Mouse (Mus musculus) lung, embryonic 16.5 days (tissue): Measurements from ENCODE around the gene Nlgn1. TPM values are rescaled to one million over a fixed set of nuclear protein-coding genes. Genes with fewer than 3 reads are reported as not detected.

ENCODE experiments used
- ATAC-seq: fragments of 200-750 bp; cut with Nextera tagmentation; 2 replicates; pipeline ENCODE4 v1.8.0; 2017; ENCODE audit warnings: low read depth, mild to moderate bottlenecking, moderate library complexity
- H3K27ac ChIP-seq: fragments of 300-500 bp; sonication (generic); 2 replicates; pipeline ENCODE4 v1.5.1; 2014; ENCODE audit warnings: mild to moderate bottlenecking, control low read depth, low read length
- H3K27me3 ChIP-seq: fragments of 300-500 bp; sonication (generic); 2 replicates; pipeline ENCODE4 v1.6.1; 2014; ENCODE audit warnings: low read depth, low read length, mixed read lengths; ENCODE audit not compliant: control insufficient read depth, insufficient read depth
- H3K36me3 ChIP-seq: fragments of 300-500 bp; sonication (generic); 2 replicates; pipeline ENCODE4 v1.6.1; 2014; ENCODE audit warnings: low read length; ENCODE audit not compliant: control insufficient read depth, insufficient read depth
- H3K4me1 ChIP-seq: fragments of 300-500 bp; sonication (generic); replicated peaks from 2 replicates; pipeline ENCODE4 v1.6.1; 2014; ENCODE audit warnings: low read length, mixed read lengths; ENCODE audit not compliant: control insufficient read depth, insufficient read depth
- H3K4me2 ChIP-seq: fragments of 300-500 bp; sonication (generic); 2 replicates; pipeline ENCODE4 v1.6.1; 2014; ENCODE audit warnings: low read depth, low read length, control low read depth
- H3K4me3 ChIP-seq: fragments of 300-500 bp; sonication (generic); 2 replicates; pipeline ENCODE4 v1.5.1; 2014; ENCODE audit warnings: mild to moderate bottlenecking, low read length, control low read depth
- H3K9ac ChIP-seq: fragments of 300-500 bp; sonication (generic); 2 replicates; pipeline ENCODE4 v1.6.1; 2014; ENCODE audit warnings: low read length, control low read depth
- H3K9me3 ChIP-seq: fragments of 300-500 bp; sonication (generic); 2 replicates; pipeline ENCODE4 v1.6.1; 2016; ENCODE audit warnings: low read length; ENCODE audit not compliant: control insufficient read depth
- WGBS: fragments of 180-500 bp; shearing (Covaris S2); extraction: QIAGEN DNeasy Blood & Tissue Kit; methylation state at CpG from one replicate; pipeline ENCODE4 v1.1.7; 2014; 5-methylcytosine and 5-hydroxymethylcytosine counted together
- polyA plus RNA-seq: library from polyadenylated mRNA; unstranded; fragments of >200 nt; fragmentation: Nextera tagmentation; extraction: Ambion mirVana; gene quantifications from 2 replicates; pipeline ENCODE4 v1.2.1, GENCODE M21; 2015

Gene Nlgn1
- polyA plus RNA-seq, 1 experiment from 2014 or later = 1.0 TPM

GRCm38 (mm10) chr3:26130919-26131318 lies 201.3 kb downstream of the Nlgn1 start:
- H3K4me1 ChIP-seq = no peaks in the 10 kb centered on the region
- 66% methylated on average over 2 of the region's 2 CpGs for WGBS
- H3K27ac ChIP-seq = no peak overlapping the region
- H3K27me3 ChIP-seq = no peaks in the 10 kb centered on the region
- ATAC-seq = no peak
- H3K9ac ChIP-seq = no peak overlapping the region
- no peak overlapping the region for H3K4me2 ChIP-seq
- H3K9me3 ChIP-seq = no peaks in the 10 kb centered on the region
- no peak overlapping the region for H3K4me3 ChIP-seq
- no peaks in the 10 kb centered on the region for H3K36me3 ChIP-seq

GRCm38 (mm10) chr3:26129455-26129854 lies 202.8 kb downstream of the Nlgn1 start:
- Histone ChIP-seq H3K27ac (no peak overlapping the region), H3K9me3 (no peaks in the 10 kb centered on the region), H3K9ac (no peak overlapping the region), H3K4me2 (no peak overlapping the region), H3K27me3 (no peaks in the 10 kb centered on the region), H3K4me3 (no peak overlapping the region), H3K36me3 (no peaks in the 10 kb centered on the region), H3K4me1 (no peaks in the 10 kb centered on the region)
- 77% methylated on average over 6 of the region's 6 CpGs for WGBS
- ATAC-seq = no peak

GRCm38 (mm10) chr3:26117071-26117470 lies 215.2 kb downstream of the Nlgn1 start:
- WGBS = 61% methylated on average over 1 of the region's 1 CpGs
- no peaks in the 10 kb centered on the region for H3K36me3 ChIP-seq
- H3K4me2 ChIP-seq = no peak overlapping the region
- no peaks in the 10 kb centered on the region for H3K27me3 ChIP-seq
- no peak overlapping the region for H3K27ac ChIP-seq
- no peaks in the 10 kb centered on the region for H3K4me1 ChIP-seq
- H3K9ac ChIP-seq = no peak overlapping the region
- H3K9me3 ChIP-seq = no peaks in the 10 kb centered on the region
- H3K4me3 ChIP-seq = no peak overlapping the region
- no peak for ATAC-seq

GRCm38 (mm10) chr3:26106361-26106760 lies 225.9 kb downstream of the Nlgn1 start:
- no peak for ATAC-seq
- Histone ChIP-seq H3K27me3 (no peaks in the 10 kb centered on the region), H3K27ac (no peak overlapping the region), H3K9me3 (no peaks in the 10 kb centered on the region), H3K4me3 (no peak overlapping the region), H3K4me2 (no peak overlapping the region), H3K4me1 (no peaks in the 10 kb centered on the region), H3K36me3 (no peaks in the 10 kb centered on the region), H3K9ac (no peak overlapping the region)
- 88% methylated on average over 7 of the region's 7 CpGs for WGBS

DNA sequence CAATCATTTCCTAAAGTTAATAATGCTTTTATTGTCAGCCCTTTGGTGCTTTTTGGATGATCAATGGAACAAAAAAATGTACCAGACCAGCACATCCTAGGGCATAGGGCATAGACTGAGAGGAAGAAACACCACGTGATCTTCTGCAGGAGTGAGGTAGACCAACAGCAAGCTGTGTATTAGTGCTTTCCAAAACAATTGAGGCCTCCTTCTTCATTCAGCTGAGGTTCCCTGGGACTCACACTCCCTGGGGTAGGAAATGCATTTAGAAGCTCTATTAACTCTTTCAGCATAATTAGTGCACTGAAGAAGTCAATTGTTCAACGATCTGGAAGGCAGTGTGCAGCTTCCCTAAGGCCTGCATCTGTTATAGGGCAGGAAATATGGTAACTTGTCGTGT lies 226.7 kb downstream of the Nlgn1 start:
- H3K36me3 ChIP-seq = no peaks in the 10 kb centered on the region
- no peaks in the 10 kb centered on the region for H3K9me3 ChIP-seq
- H3K4me2 ChIP-seq = no peak overlapping the region
- no peak overlapping the region for H3K9ac ChIP-seq
- H3K27ac ChIP-seq = no peak overlapping the region
- no peak for ATAC-seq
- no peak overlapping the region for H3K4me3 ChIP-seq
- H3K27me3 ChIP-seq = no peaks in the 10 kb centered on the region
- WGBS = 80% methylated on average over 3 of the region's 3 CpGs
- H3K4me1 ChIP-seq = no peaks in the 10 kb centered on the region

DNA sequence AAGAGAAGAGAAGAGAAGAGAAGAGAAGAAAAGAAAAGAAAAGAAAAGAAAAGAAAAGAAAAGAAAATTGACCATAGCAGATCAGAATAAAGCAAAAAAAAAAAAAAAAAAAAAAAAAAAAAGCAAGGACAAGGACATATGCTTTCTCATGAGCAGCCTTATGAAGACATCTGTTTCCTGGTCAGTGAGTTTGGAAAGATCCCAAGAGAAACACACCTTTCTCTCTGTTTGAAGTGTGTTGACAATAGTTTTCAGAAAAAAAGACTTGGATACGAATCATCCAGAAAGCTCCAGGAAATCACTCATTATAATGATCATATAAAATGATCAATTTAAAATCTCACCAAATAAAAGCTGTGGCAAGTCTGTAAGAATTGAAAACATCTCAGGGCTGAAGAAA lies 230.0 kb downstream of the Nlgn1 start:
- no peak overlapping the region for H3K4me3 ChIP-seq
- no peak overlapping the region for H3K9ac ChIP-seq
- H3K4me2 ChIP-seq = no peak overlapping the region
- H3K4me1 ChIP-seq = no peaks in the 10 kb centered on the region
- 50% methylated on average over 1 of the region's 1 CpGs for WGBS
- H3K36me3 ChIP-seq = no peaks in the 10 kb centered on the region
- no peaks in the 10 kb centered on the region for H3K9me3 ChIP-seq
- H3K27me3 ChIP-seq = no peaks in the 10 kb centered on the region
- ATAC-seq = no peak
- H3K27ac ChIP-seq = no peak overlapping the region

GRCm38 (mm10) chr3:26095551-26095950 lies 236.7 kb downstream of the Nlgn1 start:
- Histone ChIP-seq H3K4me2 (no peak overlapping the region), H3K36me3 (no peaks in the 10 kb centered on the region), H3K27me3 (no peaks in the 10 kb centered on the region), H3K9me3 (no peaks in the 10 kb centered on the region), H3K27ac (no peak overlapping the region), H3K9ac (no peak overlapping the region), H3K4me3 (no peak overlapping the region), H3K4me1 (no peaks in the 10 kb centered on the region)
- no peak for ATAC-seq

- no peak overlapping the region for H3K4me3 ChIP-seq
- no peak overlapping the region for H3K9ac ChIP-seq
- H3K9me3 ChIP-seq = no peaks in the 10 kb centered on the region
- H3K27ac ChIP-seq = no peak overlapping the region
- H3K36me3 ChIP-seq = no peaks in the 10 kb centered on the region
- H3K27me3 ChIP-seq = no peaks in the 10 kb centered on the region
- no peak for ATAC-seq
- H3K4me1 ChIP-seq = no peaks in the 10 kb centered on the region
- H3K4me2 ChIP-seq = no peak overlapping the region
Measured at GRCm38 (mm10) chr3:26069366-26069765, 262.9 kb downstream of the Nlgn1 start.

DNA sequence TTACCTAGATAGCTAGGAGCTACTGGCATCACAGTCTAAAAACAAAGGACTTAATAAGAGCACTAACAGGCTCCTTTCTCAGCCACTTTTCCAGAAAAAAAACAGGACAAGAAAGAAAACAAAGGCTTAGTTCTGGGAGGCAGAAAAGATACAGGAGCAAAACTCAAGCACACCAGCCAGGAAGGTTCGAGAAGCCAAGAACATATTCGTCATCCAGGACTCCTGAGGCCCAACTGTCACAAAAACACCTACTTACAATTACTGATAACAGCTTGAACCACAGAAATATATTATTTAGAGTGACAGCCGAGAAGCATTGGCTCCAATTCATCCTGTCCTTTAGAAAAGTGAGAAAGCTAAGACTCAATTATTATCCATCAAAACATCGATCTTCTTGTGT lies 281.5 kb downstream of the Nlgn1 start:
- H3K9ac ChIP-seq = no peak overlapping the region
- no peak for ATAC-seq

DNA sequence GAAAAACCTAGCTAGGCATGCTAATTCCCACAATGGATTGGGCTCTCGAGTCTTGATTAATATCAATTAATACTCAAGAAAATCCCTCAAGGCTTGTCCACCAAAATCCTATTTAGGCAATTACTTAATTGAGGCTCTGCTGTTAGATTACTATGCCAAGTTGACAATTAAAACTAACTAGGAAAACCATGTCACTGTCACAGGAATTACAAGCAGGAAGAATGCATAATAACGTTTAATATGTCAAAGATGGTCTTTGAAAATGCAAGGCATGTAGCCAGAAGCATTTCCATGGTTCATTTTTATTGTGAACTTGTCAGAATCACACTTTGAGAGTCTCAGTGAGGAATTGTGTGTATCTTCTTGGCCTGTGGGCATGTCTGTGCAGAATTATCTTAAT lies 289.3 kb downstream of the Nlgn1 start:
- H3K27me3 ChIP-seq = no peaks in the 10 kb centered on the region
- H3K9ac ChIP-seq = no peak overlapping the region
- no peak overlapping the region for H3K4me3 ChIP-seq
- 74% methylated on average over 2 of the region's 2 CpGs for WGBS
- H3K9me3 ChIP-seq = no peaks in the 10 kb centered on the region
- H3K27ac ChIP-seq = no peak overlapping the region
- H3K4me1 ChIP-seq = no peaks in the 10 kb centered on the region
- no peak for ATAC-seq
- H3K36me3 ChIP-seq = no peaks in the 10 kb centered on the region
- no peak overlapping the region for H3K4me2 ChIP-seq

More for the DNA sequence above, 281.5 kb downstream of the Nlgn1 start:
- Histone ChIP-seq H3K4me1 (no peaks in the 10 kb centered on the region), H3K27ac (no peak overlapping the region), H3K4me3 (no peak overlapping the region), H3K9me3 (no peaks in the 10 kb centered on the region), H3K4me2 (no peak overlapping the region), H3K36me3 (no peaks in the 10 kb centered on the region), H3K27me3 (no peaks in the 10 kb centered on the region)
- 55% methylated on average over 4 of the region's 4 CpGs for WGBS
